Mouse (Mus musculus): ENCODE data around the gene Gm44965.

The Gm44965 gene

GRCm38 (mm10) chr6:48668022-48668421 is 74.3 kb downstream of the Gm44965 start:
- DNase-seq (ENCODE audit: low spot score) = no peak

All from ovary, adult 18-20 months (tissue).